Mouse (Mus musculus): ENCODE measurements around the gene Lama4. TPM values are rescaled to one million over a fixed set of nuclear protein-coding genes. Genes with fewer than 3 reads are reported as not detected.

The Lama4 gene
- 79.0 and 87.8 TPM in 2 replicates for total RNA-seq (2021)
- long read RNA-seq, experiment 1, full-length matches to known transcripts, result 11 of 19 reads
- long read RNA-seq, experiment 1, partial matches to known transcripts, result 7 of 19 reads
- long read RNA-seq, experiment 1, other reads (novel, unspliced or antisense), result 1 of 19 reads
- long read RNA-seq, experiment 2, full-length matches to known transcripts, result 7 of 18 reads
- long read RNA-seq, experiment 2, partial matches to known transcripts, result 9 of 18 reads
- long read RNA-seq, experiment 2, other reads (novel, unspliced or antisense), result 2 of 18 reads

DNA sequence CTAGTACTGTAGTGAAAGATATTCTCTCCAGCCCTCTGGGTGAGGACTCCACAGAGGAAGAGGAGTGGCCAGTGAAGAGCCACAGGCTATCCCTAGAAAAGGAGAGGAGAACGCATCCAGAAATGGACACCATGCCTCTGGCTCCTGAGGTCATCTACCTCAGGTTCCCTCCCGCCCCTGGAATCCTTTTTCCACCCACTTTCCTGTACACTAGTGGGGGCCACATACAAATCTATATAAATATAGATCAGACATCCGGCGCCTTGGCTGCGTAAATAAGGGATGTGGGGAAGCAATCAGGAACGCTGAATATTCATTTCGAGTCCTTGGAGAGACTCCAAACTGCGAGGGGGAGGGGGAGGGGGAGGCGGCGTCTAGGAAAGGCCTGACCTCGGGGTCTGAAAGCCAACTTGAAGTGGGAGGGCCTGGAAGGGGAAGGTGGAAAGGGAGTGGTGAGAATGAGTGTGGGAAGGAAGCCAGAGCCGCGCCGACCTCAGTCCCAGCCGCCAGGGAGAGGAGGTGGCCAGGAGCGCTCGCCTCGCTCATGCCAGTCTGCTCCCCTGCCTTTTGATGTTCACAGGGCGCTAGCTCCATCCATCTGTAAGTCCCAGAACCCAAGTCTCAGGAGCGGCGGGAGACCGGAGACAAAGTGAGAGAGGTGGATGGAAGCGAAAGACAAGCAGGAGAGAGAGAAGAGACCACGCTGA is at the start of gene Lama4:
Gene Lama4 (plus strand): TSS at position 441 of the 707 bp plus-strand sequence.
- peak; percentile 86 for DNase-seq

DNA sequence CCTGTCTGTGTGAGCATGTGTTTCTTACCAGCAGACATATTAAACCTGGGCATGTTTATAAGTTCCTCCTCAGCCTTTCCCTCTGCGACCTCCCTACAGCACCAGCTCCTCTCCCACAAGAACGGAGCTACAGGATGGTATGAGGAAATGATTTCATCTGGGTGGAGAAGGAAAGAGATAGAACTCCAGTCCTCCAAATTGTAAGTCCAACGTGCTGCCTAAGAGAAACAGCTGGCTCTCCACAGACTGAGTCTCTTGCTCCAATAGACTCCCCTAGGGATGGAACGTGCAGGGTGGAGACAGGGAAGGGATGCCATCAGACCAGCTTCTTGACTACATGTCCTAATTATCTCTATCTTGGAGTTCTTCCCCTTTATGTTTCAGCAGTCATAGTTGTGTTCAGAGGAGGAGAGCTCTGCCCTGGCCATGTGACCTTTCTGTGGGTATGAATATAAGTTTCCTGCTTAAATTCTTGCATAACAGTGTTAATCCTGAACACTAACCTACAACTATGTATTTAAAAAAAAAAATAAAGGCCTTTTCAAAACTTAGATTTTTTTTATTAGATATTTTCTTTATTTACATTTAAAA is 49.2 kb upstream of the Lama4 start:
- DNase-seq, result no peak

DNA sequence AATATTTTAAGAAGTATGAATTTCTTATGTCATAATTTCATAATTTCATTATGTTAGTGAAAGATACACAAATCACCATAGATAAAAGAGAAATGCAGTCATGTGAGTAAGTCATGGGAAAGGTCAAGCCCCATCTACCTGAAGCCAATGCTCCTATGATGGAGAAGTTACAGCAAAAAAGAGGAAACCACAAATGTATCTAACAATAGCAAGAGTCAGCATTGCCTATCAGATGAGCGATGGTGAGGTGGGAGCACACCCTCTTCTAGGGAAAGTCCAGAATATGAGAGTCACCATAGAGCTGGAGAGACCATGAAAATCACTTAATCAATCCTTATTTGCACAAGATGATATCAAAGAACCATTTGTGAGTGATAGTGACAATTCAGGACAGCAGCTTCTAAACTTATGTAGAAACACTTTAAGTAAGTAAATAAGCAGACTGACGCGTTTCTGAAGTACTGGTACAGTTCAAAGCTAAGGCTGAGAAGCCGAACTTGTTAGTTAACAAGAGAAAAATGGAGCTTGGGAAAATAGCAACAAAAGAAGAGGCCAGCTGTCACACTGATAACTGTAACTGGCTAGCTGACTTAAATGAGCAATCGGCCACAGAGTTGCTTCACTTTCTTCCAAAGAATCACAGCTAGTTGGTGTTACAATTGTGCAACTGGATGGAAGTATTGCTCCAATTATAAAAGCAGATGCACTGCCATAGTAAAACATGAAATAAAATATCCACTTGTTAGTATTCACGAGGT is 36.2 kb upstream of the Lama4 start:
- no peak for DNase-seq

DNA sequence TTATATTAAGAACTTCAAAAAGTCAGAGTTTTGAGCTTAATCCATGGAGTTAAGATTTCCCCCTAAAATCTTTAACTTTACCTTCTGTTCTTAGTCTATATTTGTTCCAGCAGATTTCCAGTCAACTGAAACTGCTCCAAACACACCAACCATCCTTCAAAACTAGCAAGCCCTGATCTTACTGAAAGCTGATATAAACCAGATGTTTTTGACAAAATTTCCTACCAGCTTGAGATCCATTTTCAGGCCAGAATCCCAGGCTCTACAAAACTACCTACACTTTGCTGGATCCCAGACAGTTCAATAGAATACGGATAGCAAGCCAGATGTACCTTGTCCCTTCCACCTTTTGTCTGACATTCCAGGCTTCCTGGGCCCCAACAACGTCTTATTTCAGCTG is 20.6 kb upstream of the Lama4 start:
- no peak for DNase-seq

DNA sequence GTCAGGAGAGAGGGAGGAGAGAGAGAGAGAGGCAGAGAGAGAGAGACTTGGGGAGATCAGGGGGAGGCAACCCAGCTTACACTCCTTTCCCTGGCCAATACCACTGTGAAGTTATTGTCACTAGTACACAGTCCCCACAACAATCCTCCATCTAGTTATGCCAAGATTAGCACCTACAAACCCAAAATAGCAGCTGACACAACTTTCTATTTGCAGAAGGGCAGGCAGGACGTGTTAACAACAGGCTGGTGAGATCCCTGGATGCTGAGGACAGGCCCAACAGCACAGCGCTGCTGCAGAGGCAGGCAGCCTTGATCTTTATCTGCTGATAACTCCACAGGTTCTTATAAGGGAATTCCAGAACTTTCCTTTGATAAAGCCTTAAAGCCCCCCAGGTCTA is 3.4 kb upstream of the Lama4 start:
- DNase-seq, result no peak

DNA sequence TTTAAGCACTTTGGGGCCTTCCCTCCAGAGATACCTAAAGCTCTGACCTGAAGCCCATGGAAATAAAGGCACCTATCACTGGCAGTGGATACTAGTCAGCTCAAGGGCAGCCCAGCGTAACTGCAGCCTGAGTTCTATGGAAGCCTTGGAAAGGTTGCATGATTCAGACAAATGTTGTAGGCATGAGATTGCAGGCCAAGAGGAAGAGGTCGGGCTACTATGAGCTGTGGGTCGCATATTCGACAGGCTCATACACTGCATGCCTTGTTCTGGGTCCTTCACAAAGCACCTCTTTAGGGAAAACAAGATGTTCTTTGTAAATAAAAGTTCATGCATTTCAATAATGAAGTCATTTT is 618 bp upstream of the Lama4 start:
- DNase-seq, result peak; percentile 41

DNA sequence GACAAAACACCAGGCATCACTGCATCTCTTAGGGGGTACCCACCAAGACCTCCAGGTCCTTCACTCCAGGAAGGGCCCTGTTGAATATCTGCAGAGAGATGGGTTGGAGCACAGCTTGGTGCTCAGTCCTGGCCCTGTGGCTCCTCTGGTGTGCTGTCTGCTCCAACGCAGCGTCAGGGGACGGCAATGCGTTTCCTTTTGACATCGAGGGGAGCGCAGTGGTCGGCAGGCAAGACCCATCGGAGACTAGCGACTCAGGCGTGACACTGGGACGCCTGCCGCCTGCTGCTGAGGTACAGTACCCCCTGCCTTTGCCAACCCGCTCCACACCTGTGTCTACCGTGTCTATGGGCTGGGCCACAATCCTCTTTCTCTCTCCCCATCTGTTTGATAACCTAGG is 542 bp downstream of the Lama4 start:
- peak; percentile 39 for DNase-seq

DNA sequence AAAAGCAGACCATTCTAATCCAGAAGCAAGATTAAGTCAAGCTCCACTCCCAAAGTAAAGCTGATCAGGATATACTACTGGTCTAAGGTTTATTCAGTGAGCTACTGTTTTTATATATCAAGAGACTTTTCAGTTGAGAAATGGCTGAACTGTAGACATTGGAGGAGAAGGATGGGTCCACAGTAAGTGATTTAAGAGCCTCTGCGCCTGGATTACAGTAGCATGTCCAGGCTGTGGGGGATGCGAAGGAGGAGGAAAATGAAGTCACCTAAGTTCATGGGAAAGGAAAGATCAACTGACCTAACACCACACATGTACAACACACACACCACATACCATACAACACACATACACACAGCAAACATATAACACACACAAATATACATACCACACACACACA is 1.3 kb downstream of the Lama4 start:
- no peak for DNase-seq

DNA sequence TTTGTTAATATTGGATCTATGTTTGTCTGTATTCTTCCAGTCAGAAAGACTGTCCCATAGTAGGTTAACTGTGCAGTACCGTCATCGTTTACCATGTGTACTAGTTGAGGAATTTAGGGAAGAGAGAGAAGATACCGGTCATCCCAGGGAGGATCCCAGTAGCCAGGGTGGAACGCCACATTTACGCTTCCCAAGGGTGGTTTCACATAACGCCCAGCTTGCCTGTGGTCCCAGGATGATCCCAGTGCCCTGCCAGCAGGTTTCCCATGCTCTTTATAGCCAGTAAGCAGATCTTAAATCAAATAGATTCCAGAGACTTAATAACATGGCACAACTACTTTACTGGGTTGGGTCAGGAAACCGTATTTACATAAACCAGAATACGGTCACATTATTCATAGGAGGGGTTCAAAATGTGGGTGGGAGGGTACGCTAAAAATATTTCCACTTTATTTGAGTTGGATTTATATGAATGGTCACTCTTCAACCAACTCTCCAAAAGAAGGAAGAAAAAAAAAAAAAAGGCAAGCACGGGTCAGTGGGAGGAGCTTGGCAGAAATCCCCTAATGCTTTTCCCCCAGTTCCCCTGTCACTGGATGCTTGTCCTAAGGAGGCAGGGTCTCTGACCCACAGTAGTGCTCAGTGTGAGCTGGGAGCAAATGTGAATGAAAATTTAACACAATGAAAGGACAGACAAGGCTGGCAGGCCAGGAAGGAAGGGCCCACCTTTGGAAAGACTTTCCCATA is 3.2 kb downstream of the Lama4 start:
- peak; percentile 33 for DNase-seq

DNA sequence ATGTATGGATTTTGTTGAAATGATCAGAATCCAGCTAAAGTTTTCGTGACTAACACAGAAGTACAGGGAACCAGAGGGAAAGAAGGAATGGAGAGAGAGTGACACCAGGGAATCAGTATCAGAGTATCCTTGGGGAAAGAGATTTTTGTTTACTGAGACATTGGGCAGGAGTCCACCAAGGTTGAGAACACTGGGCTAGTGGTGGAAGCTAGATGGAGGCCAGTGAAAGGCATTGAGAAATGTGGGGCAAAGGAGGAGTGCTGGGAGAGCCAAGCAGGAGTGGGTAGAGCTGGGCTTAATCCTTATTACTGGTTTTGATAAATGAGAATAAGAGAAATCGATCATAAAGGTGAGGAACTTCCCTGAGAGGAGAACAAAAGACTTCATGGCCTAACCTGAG is 4.2 kb downstream of the Lama4 start:
- peak; percentile 72 for DNase-seq

DNA sequence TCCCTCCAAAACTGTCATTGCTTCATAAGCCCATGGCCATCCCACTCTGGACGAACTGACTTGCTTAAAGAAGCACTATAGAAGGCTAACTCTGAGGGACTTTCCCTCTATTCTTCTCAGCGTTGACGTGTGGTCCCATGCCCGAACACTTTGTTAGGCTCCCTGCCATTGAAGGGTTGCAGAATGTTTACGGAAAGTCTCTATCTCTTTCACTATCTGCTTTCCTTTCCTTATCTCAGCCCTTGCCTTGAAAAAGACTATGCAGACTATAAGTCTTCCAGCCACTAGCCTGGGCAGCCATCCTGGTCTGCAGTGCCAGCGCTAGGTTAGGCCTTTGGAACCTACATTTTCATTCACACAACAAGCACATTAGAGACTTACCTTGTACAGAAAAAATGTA is 4.7 kb downstream of the Lama4 start:
- DNase-seq, result no peak

DNA sequence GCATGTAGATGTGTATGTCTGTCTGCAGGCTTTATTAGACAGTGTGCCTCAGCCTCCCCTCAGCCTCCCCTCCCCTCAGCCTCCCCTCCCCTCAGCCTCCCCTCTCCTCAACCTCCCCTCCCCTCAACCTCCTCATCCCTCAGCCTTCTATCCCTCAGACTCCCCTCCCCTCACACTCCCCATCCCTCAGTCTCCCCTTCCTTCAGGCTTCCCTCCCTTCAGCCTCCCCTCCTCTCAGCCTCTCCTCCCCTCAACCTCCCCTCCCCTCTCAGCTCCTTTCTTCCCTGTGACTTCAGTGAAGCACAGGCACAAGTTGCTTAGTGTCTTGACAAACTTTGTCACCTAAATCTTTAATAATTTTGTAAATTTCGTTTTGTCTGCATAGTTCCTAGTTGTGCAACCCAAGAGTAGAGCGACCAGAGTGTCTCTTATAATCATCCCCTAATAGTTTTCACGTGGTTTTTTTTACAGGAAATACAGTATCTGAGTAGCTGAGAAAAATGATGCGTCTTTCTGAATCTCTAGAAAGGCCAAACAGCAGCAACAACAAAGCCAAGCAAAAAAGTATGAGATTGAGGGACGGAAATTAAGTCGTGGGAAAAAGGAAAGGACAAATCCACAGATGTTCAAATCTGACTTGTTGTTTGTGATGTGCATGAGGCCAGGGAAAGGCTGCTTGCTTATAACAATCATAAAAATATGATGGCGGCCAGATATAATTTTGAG is 7.1 kb downstream of the Lama4 start:
- DNase-seq, result no peak

DNA sequence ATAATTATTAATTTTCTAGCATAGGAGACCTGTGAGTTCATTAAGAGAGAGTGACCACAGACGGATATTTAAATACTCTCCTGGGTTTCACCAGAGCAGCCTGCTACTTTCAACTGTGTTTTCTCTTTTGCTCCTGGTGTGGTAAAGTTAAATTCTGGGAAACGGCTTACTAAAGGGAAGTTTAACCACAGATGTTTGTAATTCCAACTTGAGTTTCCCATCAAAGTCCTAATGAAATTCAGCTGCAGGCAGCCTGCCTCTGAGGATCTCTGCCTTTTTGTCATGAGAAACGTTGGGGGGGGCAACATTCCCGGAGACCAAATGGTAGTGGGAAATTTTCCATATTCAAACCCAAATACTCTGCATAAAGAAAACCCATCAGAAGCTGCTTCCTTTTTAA is 7.7 kb downstream of the Lama4 start:
- no peak for DNase-seq

DNA sequence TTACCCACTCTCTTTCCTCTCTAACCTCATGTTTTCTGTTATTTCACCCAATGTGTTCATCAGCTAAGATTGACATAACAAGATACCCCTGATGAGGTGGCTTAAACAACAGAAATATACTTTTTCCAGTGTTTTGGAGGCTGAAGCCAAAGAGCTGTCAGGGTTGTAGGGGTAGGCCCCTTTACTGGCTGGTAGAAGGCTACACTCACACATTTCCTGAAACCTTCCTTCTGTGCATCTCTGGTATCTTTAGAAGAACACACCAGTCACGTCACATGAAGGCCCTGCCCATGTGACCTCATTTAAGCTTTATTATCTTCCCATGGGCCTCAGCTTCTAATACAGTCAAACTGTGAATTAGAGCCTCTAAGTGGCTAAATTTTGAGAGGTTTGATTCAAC is 12.9 kb downstream of the Lama4 start:
- DNase-seq, result no peak

DNA sequence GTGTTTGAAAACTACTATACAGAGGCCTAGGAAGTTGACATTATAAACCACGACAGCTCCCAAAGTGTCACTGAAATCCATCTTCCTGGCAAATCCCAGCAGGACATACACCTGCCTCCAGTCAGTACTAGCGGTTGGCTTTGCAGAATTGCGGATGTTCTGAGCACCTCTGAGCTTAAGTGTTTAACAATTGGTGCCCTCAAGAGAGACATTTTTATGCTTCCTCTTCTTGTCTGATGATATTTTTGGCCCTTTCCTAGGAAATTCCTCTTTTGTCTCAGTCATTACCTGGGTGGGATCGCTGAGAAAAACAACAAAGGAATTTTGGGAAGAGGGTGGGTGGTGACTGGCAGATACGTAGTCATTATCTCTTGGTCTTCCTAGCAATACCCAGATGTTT is 14.4 kb downstream of the Lama4 start:
- no peak for DNase-seq

DNA sequence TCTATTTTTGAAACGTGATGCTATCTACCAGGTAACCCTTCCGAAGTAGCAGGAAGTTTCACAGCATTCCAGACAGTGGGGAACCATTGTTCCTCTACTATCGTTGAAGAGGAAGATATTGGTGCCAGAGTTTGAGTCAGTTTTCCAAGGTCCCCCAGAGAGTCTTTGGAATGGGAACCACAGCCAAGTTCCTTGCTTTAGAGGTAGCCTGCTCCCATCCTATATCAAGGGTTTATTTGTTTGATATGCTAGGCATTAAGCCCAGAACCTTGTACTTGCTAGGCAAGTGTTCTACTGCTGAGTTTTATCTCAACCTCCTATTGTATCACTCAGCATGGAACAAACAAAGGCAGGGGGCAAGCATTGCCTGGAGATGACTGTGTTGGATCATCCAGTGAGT is 15.7 kb downstream of the Lama4 start:
- DNase-seq, result no peak

DNA sequence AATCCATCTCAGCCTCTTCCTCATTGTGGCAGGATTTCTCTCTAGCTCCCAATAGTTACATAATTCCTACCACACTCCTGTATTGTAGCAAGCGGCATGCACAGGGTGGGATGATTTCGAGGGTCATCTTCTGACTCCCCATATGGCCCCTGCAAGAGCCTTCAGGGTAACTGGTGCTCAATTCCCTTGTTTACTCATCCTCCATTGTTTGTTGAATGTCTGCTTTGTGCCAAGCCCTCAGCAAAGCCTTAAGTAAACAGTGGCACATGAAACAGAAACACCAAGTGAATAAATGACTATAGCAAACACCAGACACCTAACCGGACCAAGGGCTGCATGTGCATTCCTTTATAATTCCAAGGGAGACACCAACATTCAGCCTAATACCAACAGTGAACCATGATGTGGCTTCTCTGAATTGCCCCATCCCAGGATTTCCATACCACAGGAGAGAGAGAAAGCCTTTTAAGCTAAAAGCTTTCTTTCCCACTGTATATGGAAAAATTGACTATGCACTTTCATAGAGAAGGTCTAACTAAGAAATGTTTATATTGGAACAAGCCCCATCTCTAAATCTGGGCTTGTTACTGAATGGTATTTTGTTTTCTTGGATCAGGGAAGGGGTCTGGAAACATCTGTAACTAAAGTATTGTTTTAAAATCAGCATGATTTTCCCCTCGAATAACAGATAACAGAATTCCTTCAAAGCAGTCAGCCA is 19.2 kb downstream of the Lama4 start:
- no peak for DNase-seq

DNA sequence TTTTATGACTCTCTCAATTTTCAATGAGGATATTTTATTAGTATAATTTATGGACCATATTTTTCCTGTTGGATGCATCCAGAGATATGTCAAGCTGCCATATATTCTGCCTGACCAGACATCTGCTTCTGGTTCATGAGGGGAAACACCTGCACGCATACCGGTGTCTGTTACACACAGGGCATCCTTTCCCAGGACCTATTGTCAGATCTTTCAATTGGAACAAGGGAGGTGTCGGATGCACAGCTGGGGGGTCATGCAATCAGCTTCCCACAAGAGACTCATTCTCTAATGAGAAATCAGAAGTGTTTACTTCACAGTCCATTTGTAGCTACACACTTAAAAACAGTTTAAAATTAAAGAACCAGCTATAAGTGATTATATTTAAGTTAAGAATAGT is 20.7 kb downstream of the Lama4 start:
- DNase-seq, result no peak

DNA sequence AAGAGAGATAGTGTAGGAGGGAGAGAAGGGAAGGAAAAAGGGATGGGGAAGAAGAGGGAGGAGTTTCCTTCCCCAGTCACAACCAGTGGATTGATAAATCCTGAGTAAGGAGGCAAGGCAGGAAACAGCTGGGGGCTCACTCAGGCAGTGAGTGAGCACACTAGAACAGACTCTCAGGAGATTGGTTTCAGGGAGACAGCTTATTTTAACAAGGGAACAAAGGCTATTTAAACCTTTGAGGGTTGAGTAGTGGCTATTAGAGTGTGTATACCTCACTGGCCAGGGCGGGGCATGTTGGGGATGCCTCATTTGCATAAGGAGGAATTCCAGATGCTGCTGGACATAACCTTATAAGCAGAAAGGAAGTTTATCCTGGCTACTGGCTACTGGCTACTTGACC is 27.5 kb downstream of the Lama4 start:
- DNase-seq, result no peak

DNA sequence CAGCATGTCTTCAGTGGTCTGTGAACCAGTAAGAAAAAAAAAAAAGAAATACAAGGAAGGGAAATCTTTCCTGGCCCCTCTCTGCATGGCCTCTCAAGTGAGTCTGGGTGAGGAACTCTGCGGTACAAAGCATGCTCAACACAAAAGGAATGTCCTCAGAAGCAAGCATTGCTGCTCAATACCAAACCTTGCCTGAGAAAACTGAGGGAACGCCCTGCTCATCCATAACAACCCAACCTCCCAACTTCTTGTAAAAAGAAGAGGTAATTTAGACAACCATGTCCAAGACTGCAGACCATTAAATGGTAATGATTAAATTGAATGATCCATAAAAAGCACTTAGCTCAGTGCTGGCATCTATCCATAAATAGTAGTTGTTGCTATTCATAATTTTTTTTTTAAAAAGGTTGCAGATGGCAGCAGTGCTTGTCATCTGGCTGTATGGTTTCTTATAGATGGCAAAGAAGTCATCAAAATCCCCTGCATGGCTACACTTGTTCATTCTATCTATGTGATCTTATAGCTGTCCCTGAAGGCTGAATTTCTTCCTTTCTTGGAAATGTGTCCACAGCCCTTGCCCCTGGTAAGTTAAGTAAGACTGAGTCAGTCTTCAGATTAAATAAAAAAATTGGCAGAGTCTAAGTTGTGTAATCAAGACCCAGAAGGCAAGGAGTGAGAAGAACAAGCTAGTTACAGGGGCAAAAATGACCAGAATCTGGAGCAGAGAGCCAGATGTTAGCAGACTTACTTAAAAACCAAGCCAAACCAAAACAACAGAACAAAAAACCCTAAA is 28.5 kb downstream of the Lama4 start:
- no peak for DNase-seq
